Mouse (Mus musculus) cerebellum, adult 2 months (tissue): ENCODE measurements around the gene Lrrc56.

Source experiments
- CTCF ChIP-seq: fragments of 200-500 bp; IDR thresholded peaks from 2 replicates; pipeline ENCODE4 v1.5.1; 2011; ENCODE audit warnings: low read depth, mild to moderate bottlenecking, control low read depth, low read length, moderate library complexity, borderline replicate concordance; ENCODE audit not compliant: insufficient read depth
- POLR2A ChIP-seq: fragments of 200-500 bp; IDR thresholded peaks from 2 replicates; pipeline ENCODE4 v1.6.1; 2011; ENCODE audit warnings: low read length, control low read depth, borderline replicate concordance; ENCODE audit not compliant: insufficient read depth

GRCm38 (mm10) chr7:141144650-141145049, 49.3 kb upstream of the Lrrc56 start:
- TF ChIP-seq CTCF (no peak), POLR2A (no peak)
